Mouse (Mus musculus) liver, embryonic 14.5 days (tissue): ENCODE results near the gene Mapkapk5. TPM values are rescaled to one million over a fixed set of nuclear protein-coding genes. Genes with fewer than 3 reads are reported as not detected.

Experiments used
- ATAC-seq: fragments of 200-750 bp; cut with Nextera tagmentation; 2 replicates; pipeline ENCODE4 v1.8.0; 2017; ENCODE audit warnings: moderate number of reproducible peaks, mild to moderate bottlenecking, moderate library complexity; ENCODE audit not compliant: insufficient read depth
- DNase-seq, 3 experiments: peaks; one replicate each; pipeline ENCODE4 v3.0.0-alpha.2; 2012 to 2013; ENCODE audit warnings: low read depth in 3 of 3, low spot score in 3 of 3
- H3K27ac ChIP-seq: fragments of 300-500 bp; sonication (generic); 2 replicates; pipeline ENCODE4 v1.5.1; 2014; ENCODE audit warnings: moderate library complexity, mild to moderate bottlenecking, control low read depth, inconsistent platforms
- H3K27me3 ChIP-seq: fragments of 300-500 bp; sonication (generic); 2 replicates; pipeline ENCODE4 v1.6.1; 2014; ENCODE audit warnings: mild to moderate bottlenecking, low read length, moderate library complexity; ENCODE audit not compliant: control insufficient read depth, insufficient read depth
- H3K36me3 ChIP-seq: fragments of 300-500 bp; sonication (generic); replicated peaks from 2 replicates; pipeline ENCODE4 v1.6.1; 2014; ENCODE audit warnings: low read depth; ENCODE audit not compliant: control insufficient read depth, insufficient read depth
- H3K4me1 ChIP-seq, 2 experiments: fragments of 200-500 bp in 1 of 2; fragments of 300-500 bp in 1 of 2; sonication (generic) in 1 of 2; replicated peaks; 2 replicates each; pipeline ENCODE4 v1.6.1; 2012 to 2014; ENCODE audit warnings: antibody characterized with exemption in 1 of 2, inconsistent platforms in 1 of 2, low read length in 1 of 2; ENCODE audit not compliant: control insufficient read depth in 2 of 2, insufficient read depth in 2 of 2
- H3K4me2 ChIP-seq: fragments of 300-500 bp; sonication (generic); 2 replicates; pipeline ENCODE4 v1.6.1; 2014; ENCODE audit warnings: low read depth, mild to moderate bottlenecking, control low read depth, moderate library complexity
- H3K4me3 ChIP-seq, 2 experiments: fragments of 200-500 bp in 1 of 2; fragments of 300-500 bp in 1 of 2; sonication (generic) in 1 of 2; 2 replicates each; pipeline ENCODE4 v1.5.1; 2012 to 2014; ENCODE audit warnings: low read depth in 2 of 2, low read length in 2 of 2, mild to moderate bottlenecking in 2 of 2, control low read depth in 1 of 2, inconsistent platforms in 1 of 2, moderate library complexity in 1 of 2; ENCODE audit not compliant: insufficient read depth in 1 of 2
- H3K9ac ChIP-seq: fragments of 300-500 bp; sonication (generic); replicated peaks from 2 replicates; pipeline ENCODE4 v1.6.1; 2014; ENCODE audit warnings: mild to moderate bottlenecking, control low read depth, moderate library complexity
- H3K9me3 ChIP-seq: fragments of 300-500 bp; sonication (generic); 2 replicates; pipeline ENCODE4 v1.6.1; 2016; ENCODE audit warnings: low read length, mixed read lengths; ENCODE audit not compliant: control insufficient read depth
- CTCF ChIP-seq: IDR thresholded peaks from 2 replicates; pipeline ENCODE4 v1.5.1; 2016; ENCODE audit warnings: antibody characterized with exemption, low read depth, control low read depth
- EP300 ChIP-seq: IDR thresholded peaks from 2 replicates; pipeline ENCODE4 v1.6.1; 2016; ENCODE audit warnings: antibody characterized with exemption, low read depth
- WGBS: fragments of 180-500 bp; shearing (Covaris S2); extraction: QIAGEN DNeasy Blood & Tissue Kit; methylation state at CpG from one replicate; pipeline ENCODE4 v1.1.7; 2014; ENCODE audit not compliant: insufficient replicate concordance; 5-methylcytosine and 5-hydroxymethylcytosine counted together
- polyA plus RNA-seq, 2 experiments: library from polyadenylated mRNA; depleted of rRNA in 1 of 2; stranded (reverse) in 1 of 2; unstranded in 1 of 2; fragments of >200 nt; fragmentation: Nextera tagmentation in 1 of 2; extraction: Ambion mirVana in 1 of 2; gene quantifications; 2 replicates each; pipeline versions ENCODE4 v1.2.1 to v1.2.3; 2012 to 2014

The Mapkapk5 gene
- polyA plus RNA-seq, 2 experiments = 22.8 to 43.4 TPM

GRCm38 (mm10) chr5:121575867-121576266 is 30.2 kb upstream of the Mapkapk5 start:
- H3K9me3 ChIP-seq = no peaks in the 10 kb centered on the region
- no peak overlapping the region for H3K4me3 ChIP-seq
- H3K36me3 ChIP-seq = peaks cover 4% of the 10 kb centered on the region
- DNase-seq = no peak
- no peak overlapping the region for H3K4me2 ChIP-seq
- ATAC-seq = no peak
- no peak for TF ChIP-seq EP300
- TF ChIP-seq CTCF = no peak
- no peak overlapping the region for H3K27ac ChIP-seq
- H3K9ac ChIP-seq = no peak overlapping the region
- WGBS = 82% methylated on average over 11 of the region's 11 CpGs
- no peaks in the 10 kb centered on the region for H3K27me3 ChIP-seq
- no peaks in the 10 kb centered on the region for H3K4me1 ChIP-seq

DNA sequence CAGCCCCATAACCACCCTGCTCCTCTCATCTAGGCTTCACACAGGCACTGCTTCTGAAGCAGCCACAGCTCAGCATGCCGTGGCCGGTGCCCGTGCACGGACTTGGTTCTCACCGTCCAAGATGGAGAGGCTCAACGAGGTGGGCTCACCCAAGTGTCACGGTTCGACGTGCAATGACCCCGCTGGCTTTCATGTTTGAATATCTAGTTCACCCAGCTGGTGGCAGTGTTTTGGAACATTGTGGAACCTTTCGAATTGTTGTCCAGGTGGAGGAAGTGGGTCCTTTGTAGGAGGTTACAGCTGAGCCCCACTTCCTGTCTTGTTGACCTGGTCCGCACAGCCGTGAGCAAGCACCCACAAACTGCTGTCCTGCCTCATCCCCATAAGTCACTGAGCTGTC is 28.4 kb upstream of the Mapkapk5 start:
- Histone ChIP-seq H3K9me3 (no peaks in the 10 kb centered on the region), H3K4me3 (no peak overlapping the region), H3K4me2 (no peak overlapping the region), H3K36me3 (peaks cover 8% of the 10 kb centered on the region), H3K4me1 (no peaks in the 10 kb centered on the region), H3K9ac (no peak overlapping the region), H3K27me3 (no peaks in the 10 kb centered on the region), H3K27ac (no peak overlapping the region)
- no peak for TF ChIP-seq EP300
- no peak for ATAC-seq
- 79% methylated on average over 13 of the region's 13 CpGs for WGBS
- no peak for DNase-seq

GRCm38 (mm10) chr5:121570787-121571186 is 25.1 kb upstream of the Mapkapk5 start:
- Histone ChIP-seq H3K4me3 (no peak overlapping the region), H3K9me3 (no peaks in the 10 kb centered on the region), H3K27me3 (no peaks in the 10 kb centered on the region), H3K27ac (no peak overlapping the region), H3K4me2 (no peak overlapping the region), H3K36me3 (peaks cover 4% of the 10 kb centered on the region), H3K4me1 (peaks cover 0 to 2% of the 10 kb centered on the region in 2 experiments; a peak in 1 of 4 replicates), H3K9ac (no peak overlapping the region)
- WGBS = 71% methylated on average over 1 of the region's 1 CpGs
- ATAC-seq (no peak), DNase-seq (no peak)
- no peak for TF ChIP-seq CTCF

DNA sequence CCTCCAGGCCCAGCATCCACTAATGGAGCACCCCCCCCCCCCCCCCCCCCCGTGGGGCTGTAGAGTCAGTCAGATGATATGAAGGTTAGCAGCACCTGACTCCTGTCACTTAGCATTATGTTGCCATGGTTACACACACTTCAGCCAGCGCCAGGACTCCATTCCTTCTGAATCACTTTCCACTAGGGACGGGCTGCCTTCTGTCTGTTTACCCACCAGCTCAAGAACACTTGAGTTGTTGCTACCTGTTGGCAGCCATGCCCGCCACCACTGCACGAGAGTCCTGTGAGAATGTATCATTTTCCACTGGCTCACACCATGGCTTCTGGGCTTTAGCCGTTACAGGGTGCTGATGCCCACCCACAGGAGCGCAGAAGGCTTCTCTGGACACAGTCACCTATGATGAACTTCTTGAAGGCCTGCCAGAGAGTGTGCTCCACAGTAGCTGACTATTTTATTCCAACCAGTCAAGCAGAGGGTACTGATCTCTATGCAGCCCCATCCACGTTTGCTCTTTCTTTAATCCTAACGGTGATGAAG is 24.2 kb upstream of the Mapkapk5 start:
- Histone ChIP-seq H3K27ac (no peak overlapping the region), H3K9me3 (no peaks in the 10 kb centered on the region), H3K4me3 (no peak overlapping the region), H3K9ac (no peak overlapping the region), H3K36me3 (peaks cover 4% of the 10 kb centered on the region), H3K4me1 (peaks cover 0 to 2% of the 10 kb centered on the region in 2 experiments; a peak in 1 of 4 replicates), H3K27me3 (no peaks in the 10 kb centered on the region), H3K4me2 (no peak overlapping the region)
- no peak for ATAC-seq
- WGBS = 74% methylated on average over 9 of the region's 9 CpGs
- TF ChIP-seq EP300 = no peak
- no peak for TF ChIP-seq CTCF
- DNase-seq = no peak

DNA sequence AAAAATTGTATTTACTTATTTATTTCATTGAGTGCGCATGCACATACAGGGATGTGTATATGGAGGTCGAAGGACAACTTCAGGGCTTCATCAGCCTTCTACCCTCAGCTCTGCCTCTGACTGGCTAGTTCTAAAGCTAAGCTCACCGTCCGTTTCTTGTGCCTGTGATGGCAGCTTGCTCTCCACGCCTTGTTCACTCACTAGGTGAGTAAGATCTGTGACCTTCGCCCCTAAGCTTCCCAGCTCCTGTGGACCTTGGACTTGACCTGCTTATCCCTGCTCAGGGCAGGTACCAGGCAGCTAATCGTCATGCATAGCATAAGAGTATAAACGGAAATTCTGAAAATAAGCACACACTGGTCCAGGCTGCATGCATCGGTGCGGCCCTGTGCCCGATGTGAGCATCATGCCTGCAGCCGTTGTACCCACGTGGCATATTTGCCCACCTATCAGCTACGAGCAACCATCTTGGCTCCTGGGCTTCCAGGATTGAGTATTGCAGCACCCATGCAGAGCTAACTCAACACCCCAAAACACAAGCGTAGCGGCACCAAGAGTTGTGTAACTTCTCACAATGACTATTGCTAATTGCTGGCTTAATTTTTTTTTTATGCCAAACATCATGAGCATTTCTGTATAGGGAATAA is 20.5 kb upstream of the Mapkapk5 start:
- TF ChIP-seq EP300 (no peak), CTCF (no peak)
- Histone ChIP-seq H3K27ac (no peak overlapping the region), H3K9ac (no peak overlapping the region), H3K4me2 (no peak overlapping the region), H3K27me3 (no peaks in the 10 kb centered on the region), H3K9me3 (no peaks in the 10 kb centered on the region), H3K4me1 (peaks cover 0 to 5% of the 10 kb centered on the region in 2 experiments; a peak in 2 of 4 replicates), H3K36me3 (peaks cover 4% of the 10 kb centered on the region), H3K4me3 (no peak overlapping the region)
- WGBS = 76% methylated on average over 16 of the region's 16 CpGs
- no peak for ATAC-seq
- no peak for DNase-seq
